ENCODE assay signal across 15 mouse cellular contexts in the genomic region with DNA sequence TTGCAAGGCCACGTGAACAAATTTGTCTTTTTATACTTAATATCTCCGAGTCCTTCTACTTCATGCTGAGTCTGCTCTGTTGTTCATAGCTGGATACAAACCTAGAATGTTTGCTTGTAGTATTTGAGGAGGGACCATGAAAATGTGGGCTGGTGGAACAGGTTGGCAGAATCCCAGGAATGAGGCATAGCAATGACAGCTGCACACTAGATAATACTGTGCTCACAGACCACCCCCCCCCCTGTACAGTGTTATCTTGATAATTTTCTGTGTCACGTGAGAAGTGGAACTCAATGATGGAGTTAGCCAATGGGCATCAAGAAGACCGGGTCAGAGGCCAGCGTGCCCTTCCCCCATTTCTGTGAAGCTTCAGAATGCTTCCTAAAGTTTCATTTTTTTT.
DNase-seq lines count a peak whose midpoint lies in the region; ATAC-seq lines count a peak whose summit lies in the region.
"Had no signal": no experiment of that assay in that cellular context is flagged by ENCODE, and none has a peak within 500 bp of the region (broad histone marks: within the 10 kb centered on the region; RNA-seq: fewer than 3 reads in every experiment).

No protein-coding gene starts in this region.

- H3K4me3 ChIP-seq in forebrain, embryonic 13.5 days, result no peak overlapping the region
- no peak overlapping the region for H3K4me3 ChIP-seq in forebrain, embryonic 10.5 days
- no peak overlapping the region for H3K4me3 ChIP-seq in liver, embryonic 12.5 days
- H3K4me3 ChIP-seq: heart, embryonic 13.5 days; megakaryocyte, embryonic 14.5 days had no signal

- no peaks in the 10 kb centered on the region for H3K36me3 ChIP-seq in forebrain, embryonic 13.5 days (ENCODE audit: poor library complexity, severe bottlenecking)
- H3K36me3 ChIP-seq in forebrain, embryonic 10.5 days (replicated peaks), result no peaks in the 10 kb centered on the region
- no peaks in the 10 kb centered on the region for H3K36me3 ChIP-seq in liver, embryonic 12.5 days
- H3K36me3 ChIP-seq: limb, embryonic 15.5 days had no signal

- no peak overlapping the region for H3K4me2 ChIP-seq in forebrain, embryonic 13.5 days
- 0 out of 2 replicates have a peak overlapping the region, but pooled peaks have one; percentile 18 for H3K4me2 ChIP-seq in liver, embryonic 12.5 days
- H3K4me2 ChIP-seq: hindbrain, embryonic 14.5 days had no signal

- H3K27me3 ChIP-seq in forebrain, embryonic 13.5 days, result no peaks in the 10 kb centered on the region
- no peaks in the 10 kb centered on the region for H3K27me3 ChIP-seq in forebrain, embryonic 10.5 days (ENCODE audit: poor library complexity, severe bottlenecking)
- 0 out of 2 replicates have a peak, but pooled peaks cover 15% of the 10 kb centered on the region for H3K27me3 ChIP-seq in liver, embryonic 12.5 days (replicated peaks)
- H3K27me3 ChIP-seq: heart, embryonic 13.5 days; limb, embryonic 15.5 days had no signal

- no peak overlapping the region for H3K9ac ChIP-seq in forebrain, embryonic 13.5 days
- H3K9ac ChIP-seq in liver, embryonic 12.5 days, result no peak overlapping the region
- H3K9ac ChIP-seq: heart, embryonic 13.5 days; hindbrain, embryonic 14.5 days; limb, embryonic 15.5 days had no signal

- 0 out of 2 replicates have a peak, but pooled peaks have one; percentile 30 for ATAC-seq in forebrain, embryonic 13.5 days
- ATAC-seq in liver, embryonic 12.5 days, result no peak

- no peak for DNase-seq in forebrain, embryonic 10.5 days (ENCODE audit: extremely low spot score, low spot score)
- DNase-seq in liver (no peak), 416B (ENCODE audit: low read depth) (peak; percentile 10)
- peak; percentile 10 to 71 for DNase-seq in layer of hippocampus, adult 18-20 months (ENCODE audit: low spot score in 2 of 2)
- no peak for DNase-seq in testis, postnatal 10 days (ENCODE audit: low spot score)
- no peak for DNase-seq in gastrocnemius, postnatal 25 days
- DNase-seq: adrenal gland, postnatal 25 days; gastrocnemius, postnatal 14 days; kidney, adult 9 months had no signal

- peaks cover 6% of the 10 kb centered on the region for H3K4me1 ChIP-seq in forebrain, embryonic 13.5 days
- peaks cover 14% of the 10 kb centered on the region for H3K4me1 ChIP-seq in forebrain, embryonic 10.5 days
- H3K4me1 ChIP-seq in liver, embryonic 12.5 days, result peaks cover 56% of the 10 kb centered on the region

- 77% methylated on average over 5 of the region's 5 CpGs for WGBS in forebrain, embryonic 13.5 days
- 77% methylated on average over 5 of the region's 5 CpGs for WGBS in forebrain, embryonic 10.5 days
- 59% methylated on average over 5 of the region's 5 CpGs for WGBS in liver, embryonic 12.5 days (ENCODE audit: insufficient replicate concordance)

- no peaks in the 10 kb centered on the region for H3K9me3 ChIP-seq in forebrain, embryonic 13.5 days (replicated peaks)
- H3K9me3 ChIP-seq in forebrain, embryonic 10.5 days, result no peaks in the 10 kb centered on the region
- no peaks in the 10 kb centered on the region for H3K9me3 ChIP-seq in liver, embryonic 12.5 days (replicated peaks)
- H3K9me3 ChIP-seq: heart, embryonic 13.5 days; limb, embryonic 15.5 days; megakaryocyte, embryonic 14.5 days had no signal

- no peak overlapping the region for H3K27ac ChIP-seq in forebrain, embryonic 13.5 days
- H3K27ac ChIP-seq in forebrain, embryonic 10.5 days, result no peak overlapping the region
- H3K27ac ChIP-seq in liver, embryonic 12.5 days, result no peak overlapping the region
- H3K27ac ChIP-seq: heart, embryonic 13.5 days; hindbrain, embryonic 14.5 days; limb, embryonic 15.5 days had no signal

Comparison
In these comparisons a context has a peak if more than half of its experiments do, and no peak if none do; other contexts are left out.
1. DNase-seq: peak in 416B (single experiment) and layer of hippocampus, adult 18-20 months (2 of 2); none in forebrain, embryonic 10.5 days (single experiment), liver (single experiment), testis, postnatal 10 days (single experiment) and gastrocnemius, postnatal 25 days (single experiment).